Mouse (Mus musculus) heart, adult 2 months (tissue): ENCODE results near the gene Ola1. TPM values are rescaled to one million over a fixed set of nuclear protein-coding genes. Genes with fewer than 3 reads are reported as not detected.

Experiments
- DNase-seq, 2 experiments: peaks; one replicate each; pipeline ENCODE4 v3.0.0; 2021
- H3K27ac ChIP-seq: fragments of 200-600 bp; 2 replicates; pipeline ENCODE4 v1.8.1; 2022
- H3K27me3 ChIP-seq: fragments of 200-500 bp; 2 replicates; pipeline ENCODE4 v1.6.1; 2012; ENCODE audit warnings: mild to moderate bottlenecking, low read length, inconsistent platforms, mixed read lengths; ENCODE audit not compliant: control insufficient read depth, insufficient read depth
- H3K36me3 ChIP-seq: fragments of 200-500 bp; 2 replicates; pipeline ENCODE4 v1.6.1; 2012; ENCODE audit warnings: low read length, inconsistent platforms; ENCODE audit not compliant: control insufficient read depth, insufficient read depth
- H3K4me1 ChIP-seq: fragments of 200-500 bp; 2 replicates; pipeline ENCODE4 v1.6.1; 2011; ENCODE audit warnings: low read length; ENCODE audit not compliant: control insufficient read depth, insufficient read depth
- H3K4me3 ChIP-seq: fragments of 200-600 bp; 2 replicates; pipeline ENCODE4 v1.8.1; 2022
- H3K79me2 ChIP-seq: fragments of 200-500 bp; replicated peaks from 2 replicates; pipeline ENCODE4 v1.6.1; 2012; ENCODE audit warnings: mild to moderate bottlenecking, inconsistent platforms, low read length, moderate library complexity, mixed read lengths; ENCODE audit not compliant: control insufficient read depth, insufficient read depth
- H3K9ac ChIP-seq: fragments of 200-500 bp; 2 replicates; pipeline ENCODE4 v1.6.1; 2012; ENCODE audit warnings: low read depth, mild to moderate bottlenecking, control low read depth, inconsistent platforms, low read length, mixed read lengths
- CTCF ChIP-seq: fragments of 200-600 bp; IDR thresholded peaks from 2 replicates; pipeline ENCODE4 v1.8.1; 2022; ENCODE audit warnings: antibody characterized with exemption, mild to moderate bottlenecking, moderate library complexity
- EP300 ChIP-seq: fragments of 200-500 bp; IDR thresholded peaks from 2 replicates; pipeline ENCODE4 v1.6.1; 2011; ENCODE audit warnings: low read depth, low read length, control low read depth; ENCODE audit not compliant: insufficient read depth
- POLR2A ChIP-seq: fragments of 200-500 bp; IDR thresholded peaks from 2 replicates; pipeline ENCODE4 v1.6.1; 2011; ENCODE audit warnings: mild to moderate bottlenecking, low read depth, low read length, control low read depth; ENCODE audit not compliant: insufficient read depth
- WGBS: fragments of 180-500 bp; shearing (Covaris S2); methylation state at CpG from one replicate; pipeline ENCODE4 v1.1.7; 2018; 5-methylcytosine and 5-hydroxymethylcytosine counted together
- intact Hi-C: fragments of 180-260 bp; cut with DNase I; formaldehyde crosslinking; loops from one replicate; pipeline ENCODE4 v1.15.1; 2025
- polyA plus RNA-seq: library from polyadenylated mRNA; depleted of rRNA; stranded (reverse); fragments of >200 nt; gene quantifications from 2 replicates; pipeline ENCODE4 v1.2.3, GENCODE M21; 2012
- total RNA-seq, 2 experiments: library from RNA; stranded (reverse); gene quantifications; 2 replicates each; pipeline ENCODE4 v1.2.3; 2021

Gene Ola1
- total and polyA plus RNA-seq, 3 experiments: 6.9 to 39.0 (median 37.8) TPM

DNA sequence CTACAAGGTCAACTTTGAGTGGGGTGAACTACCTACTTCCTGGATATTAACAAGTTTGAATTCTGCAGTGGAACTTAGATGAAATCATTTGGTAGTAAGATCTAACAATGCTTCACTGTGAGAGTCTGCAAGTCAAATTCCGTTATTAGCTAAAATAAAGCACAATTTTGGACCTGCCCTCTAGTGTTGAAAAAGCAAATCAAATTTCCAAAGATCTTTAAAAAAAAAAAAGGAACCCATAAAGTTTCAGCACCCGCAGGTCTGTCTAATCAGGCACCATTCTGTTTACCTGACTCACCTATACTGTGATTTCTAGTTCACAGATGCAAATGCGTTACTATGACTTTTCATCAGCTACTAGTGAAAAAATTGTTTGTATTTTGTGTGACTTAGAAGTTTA lies 122.2 kb downstream of the Ola1 start:
- H3K36me3 ChIP-seq: no peaks in the 10 kb centered on the region
- intact Hi-C loops: no loop called here

DNA sequence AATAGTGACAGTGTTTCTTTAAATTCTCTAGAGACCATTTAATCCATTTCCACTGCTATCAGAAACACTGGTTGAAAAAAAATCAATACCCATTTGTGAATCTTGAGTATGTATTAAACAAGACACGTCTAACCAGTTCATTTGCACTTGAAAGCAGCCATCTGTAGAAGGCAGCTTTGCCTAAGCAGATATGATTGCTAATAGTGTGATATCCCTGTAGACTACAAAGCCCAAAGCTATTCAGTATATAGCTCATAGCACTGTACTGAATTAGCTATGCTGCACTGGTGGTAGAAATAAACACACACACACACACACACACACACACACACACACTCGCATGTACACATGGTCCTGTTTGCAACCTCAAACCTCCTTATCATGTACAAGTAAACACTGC lies 123.4 kb downstream of the Ola1 start:
- no peak overlapping the region for H3K27ac ChIP-seq
- no peak for TF ChIP-seq EP300
- TF ChIP-seq POLR2A: no peak
- no peak for TF ChIP-seq CTCF
- DNase-seq: no peak
- no peaks in the 10 kb centered on the region for H3K27me3 ChIP-seq
- intact Hi-C loops: no loop called here
- no peak overlapping the region for H3K9ac ChIP-seq
- no peak overlapping the region for H3K4me3 ChIP-seq
- WGBS: 85% methylated on average over 2 of the region's 2 CpGs
- H3K4me1 ChIP-seq: no peaks in the 10 kb centered on the region; the same call in 1 of the 2 replicates
- H3K36me3 ChIP-seq: no peaks in the 10 kb centered on the region
- no peaks in the 10 kb centered on the region for H3K79me2 ChIP-seq

More for the DNA sequence above, 122.2 kb downstream of the Ola1 start:
- Histone ChIP-seq H3K4me3 (no peak overlapping the region), H3K79me2 (no peaks in the 10 kb centered on the region), H3K4me1 (no peaks in the 10 kb centered on the region; the same call in 1 of the 2 replicates), H3K27me3 (no peaks in the 10 kb centered on the region), H3K27ac (no peak overlapping the region), H3K9ac (no peak overlapping the region)
- WGBS: 63% methylated on average over 3 of the region's 3 CpGs
- no peak for DNase-seq
- TF ChIP-seq CTCF (peak; percentile 51), EP300 (no peak)

DNA sequence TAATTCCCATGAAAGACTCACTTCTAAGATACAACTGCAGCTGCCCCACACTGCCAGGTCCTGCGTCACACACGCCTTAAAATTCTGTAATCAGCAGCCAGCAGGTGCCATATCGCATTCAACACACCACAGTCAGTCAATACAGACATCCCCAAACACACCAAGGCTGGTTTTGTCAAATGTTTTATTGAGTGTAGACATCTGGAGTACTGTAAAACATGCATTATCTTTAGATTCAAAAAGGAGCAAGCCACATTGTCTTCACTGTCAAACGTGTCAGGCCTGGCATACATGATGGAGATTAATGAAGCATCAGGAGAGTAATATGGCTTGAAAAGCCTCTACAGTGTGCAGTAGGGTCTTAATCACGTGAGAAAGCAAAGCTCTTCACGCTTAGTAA lies 125.7 kb downstream of the Ola1 start:
- no peaks in the 10 kb centered on the region for H3K36me3 ChIP-seq
- no peak overlapping the region for H3K27ac ChIP-seq
- WGBS: 91% methylated on average over 6 of the region's 6 CpGs
- H3K4me3 ChIP-seq: no peak overlapping the region
- DNase-seq: no peak
- no peaks in the 10 kb centered on the region; the same call in 1 of the 2 replicates for H3K4me1 ChIP-seq
- intact Hi-C loops: no loop called here
- H3K9ac ChIP-seq: no peak overlapping the region
- H3K27me3 ChIP-seq: no peaks in the 10 kb centered on the region
- no peaks in the 10 kb centered on the region for H3K79me2 ChIP-seq
- TF ChIP-seq EP300 (no peak), POLR2A (no peak), CTCF (no peak)

DNA sequence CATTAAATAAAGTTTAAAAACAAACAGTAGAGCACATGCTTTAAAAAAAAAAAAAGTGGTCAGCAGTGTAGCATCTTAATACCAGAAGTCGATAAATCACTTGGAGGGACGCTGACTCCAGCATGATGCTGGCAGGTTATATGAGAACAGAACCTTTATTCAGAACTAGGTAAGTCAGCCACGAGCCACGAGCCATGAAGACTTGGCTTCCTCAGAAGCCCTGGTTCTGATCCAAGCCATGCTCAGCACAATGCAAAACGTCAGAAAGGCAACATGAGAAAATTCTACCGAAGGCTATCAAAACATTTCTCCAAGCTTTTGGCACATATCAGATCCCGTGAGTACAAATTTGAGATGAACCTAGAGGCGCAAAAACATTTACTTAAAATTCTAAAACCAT lies 127.4 kb downstream of the Ola1 start:
- Histone ChIP-seq H3K27ac (no peak overlapping the region), H3K4me3 (no peak overlapping the region), H3K79me2 (no peaks in the 10 kb centered on the region), H3K36me3 (no peaks in the 10 kb centered on the region), H3K4me1 (no peaks in the 10 kb centered on the region; the same call in 1 of the 2 replicates), H3K9ac (no peak overlapping the region), H3K27me3 (no peaks in the 10 kb centered on the region)
- DNase-seq: no peak
- TF ChIP-seq POLR2A (no peak), EP300 (no peak), CTCF (no peak)
- WGBS: 84% methylated on average over 8 of the region's 8 CpGs
- intact Hi-C loops: no loop called here

DNA sequence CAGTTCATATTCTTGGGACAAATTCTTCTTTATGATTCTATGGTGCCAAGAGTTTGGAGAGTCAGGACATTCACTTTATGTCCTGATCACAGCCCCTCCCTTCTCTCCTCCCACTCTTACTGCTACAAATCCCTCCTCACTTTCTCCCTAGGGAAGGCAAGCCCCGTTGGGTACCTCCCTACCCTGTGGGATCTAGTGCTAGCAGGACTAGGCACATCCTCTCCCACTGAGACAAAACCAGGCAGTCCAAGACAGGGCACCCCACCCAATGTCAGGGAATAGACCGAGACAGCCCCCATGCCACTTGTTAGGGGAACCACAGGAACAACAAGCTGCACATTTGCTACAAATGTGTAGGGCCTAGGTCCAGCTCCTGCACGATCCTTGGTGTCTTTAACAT lies 131.1 kb downstream of the Ola1 start:
- intact Hi-C loops: no loop called here
- Histone ChIP-seq H3K79me2 (no peaks in the 10 kb centered on the region), H3K36me3 (no peaks in the 10 kb centered on the region), H3K4me1 (peaks cover 1% of the 10 kb centered on the region; the same call in 1 of the 2 replicates), H3K4me3 (no peak overlapping the region), H3K27me3 (no peaks in the 10 kb centered on the region), H3K9ac (no peak overlapping the region), H3K27ac (no peak overlapping the region)
- 66% methylated on average over 3 of the region's 3 CpGs for WGBS
- no peak for DNase-seq
- TF ChIP-seq POLR2A (no peak), CTCF (no peak), EP300 (no peak)

DNA sequence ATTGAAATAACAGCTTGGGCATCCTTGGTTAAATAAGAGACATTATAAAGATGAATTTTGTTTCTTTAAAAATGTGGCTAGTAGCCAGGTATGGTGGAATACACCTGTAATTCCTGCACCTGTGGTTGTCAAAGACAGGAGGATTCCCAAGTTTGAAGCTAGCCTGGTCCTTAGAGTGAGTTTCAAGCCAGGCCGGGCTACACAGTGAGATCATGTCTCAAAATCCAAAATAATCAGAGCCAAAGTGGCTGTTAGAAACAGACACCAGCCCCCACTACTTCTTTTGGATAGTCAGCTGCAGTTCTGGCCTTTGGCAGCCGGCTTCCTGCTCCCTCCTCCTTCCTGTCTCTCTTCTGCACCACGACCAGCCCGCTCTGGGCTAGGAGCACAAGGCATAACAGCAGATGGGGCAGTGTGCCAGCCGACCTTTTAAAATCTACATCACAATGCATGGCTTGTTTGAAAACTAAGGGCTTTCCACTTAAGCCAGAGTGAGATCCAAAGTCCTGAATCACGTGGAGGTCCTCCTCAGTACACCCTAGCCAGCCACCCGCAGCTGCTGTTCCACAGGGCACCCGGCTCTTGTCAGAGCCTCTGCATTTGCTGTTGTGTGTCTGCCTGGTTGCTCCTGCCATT lies 132.9 kb downstream of the Ola1 start:
- no peak for TF ChIP-seq EP300
- no peak overlapping the region for H3K4me3 ChIP-seq
- no peak overlapping the region for H3K27ac ChIP-seq
- H3K36me3 ChIP-seq: no peaks in the 10 kb centered on the region
- intact Hi-C loops: no loop called here
- H3K4me1 ChIP-seq: peaks cover 1% of the 10 kb centered on the region; the same call in 1 of the 2 replicates
- H3K79me2 ChIP-seq: no peaks in the 10 kb centered on the region
- H3K27me3 ChIP-seq: no peaks in the 10 kb centered on the region
- H3K9ac ChIP-seq: no peak overlapping the region
- DNase-seq: peak in 1 of 2 experiments; percentile 36
- 12% methylated on average over 8 of the region's 8 CpGs for WGBS
